ENCODE assay signal across 25 mouse cellular contexts in genomic region chr17:50378141-50378727, GRCm38 (mm10).
DNase-seq lines count a peak whose midpoint lies in the region; ATAC-seq and TF ChIP-seq lines count a peak whose summit lies in the region.
"Had no signal": no experiment of that assay in that cellular context is flagged by ENCODE, and none has a peak within 500 bp of the region (broad histone marks: within the 10 kb centered on the region; RNA-seq: fewer than 3 reads in every experiment).

No protein-coding gene starts in this region.

- peaks cover 8% of the 10 kb centered on the region; the same call in 1 of the 2 replicates for H3K4me1 ChIP-seq in liver, adult 2 months (ENCODE audit: control insufficient read depth, insufficient read depth, low read length)
- no peaks in the 10 kb centered on the region for H3K4me1 ChIP-seq in liver, embryonic 12.5 days
- H3K4me1 ChIP-seq in hindbrain, embryonic 12.5 days = no peaks in the 10 kb centered on the region
- H3K4me1 ChIP-seq: embryonic facial prominence, embryonic 10.5 days; embryonic facial prominence, embryonic 12.5 days; forebrain, embryonic 13.5 days; forebrain, embryonic 15.5 days had no signal

- H3K27me3 ChIP-seq in liver, adult 2 months (ENCODE audit: control insufficient read depth, insufficient read depth, low read length) = no peaks in the 10 kb centered on the region
- no peaks in the 10 kb centered on the region for H3K27me3 ChIP-seq in liver, embryonic 12.5 days (replicated peaks)
- no peaks in the 10 kb centered on the region for H3K27me3 ChIP-seq in hindbrain, embryonic 12.5 days
- H3K27me3 ChIP-seq: CH12.LX; embryonic facial prominence, embryonic 12.5 days; forebrain, embryonic 13.5 days; forebrain, embryonic 15.5 days; Patski had no signal

- WGBS in liver, adult 2 months = 92% methylated on average over 3 of the region's 3 CpGs
- 78% methylated on average over 3 of the region's 3 CpGs for WGBS in liver, embryonic 12.5 days (ENCODE audit: insufficient replicate concordance)
- WGBS in hindbrain, embryonic 12.5 days = 97% methylated on average over 3 of the region's 3 CpGs

- TF ChIP-seq POLR2A in liver, adult 2 months (IDR thresholded peaks at IDR 0.05; ENCODE audit: extremely low read depth, insufficient read depth, low read length) = no peak

- TF ChIP-seq CTCF in liver, adult 2 months (IDR thresholded peaks at IDR 0.05; ENCODE audit: low read depth, low read length) = no peak

- no peaks in the 10 kb centered on the region for H3K36me3 ChIP-seq in liver, adult 2 months (ENCODE audit: control insufficient read depth, insufficient read depth, low read length)
- H3K36me3 ChIP-seq in liver, embryonic 12.5 days = no peaks in the 10 kb centered on the region
- H3K36me3 ChIP-seq in hindbrain, embryonic 12.5 days = no peaks in the 10 kb centered on the region
- H3K36me3 ChIP-seq: embryonic facial prominence, embryonic 10.5 days; embryonic facial prominence, embryonic 12.5 days; forebrain, embryonic 15.5 days; G1E had no signal

- H3K9me3 ChIP-seq in liver, embryonic 12.5 days (replicated peaks) = no peaks in the 10 kb centered on the region
- no peaks in the 10 kb centered on the region for H3K9me3 ChIP-seq in hindbrain, embryonic 12.5 days (replicated peaks)
- H3K9me3 ChIP-seq: embryonic facial prominence, embryonic 10.5 days; forebrain, embryonic 13.5 days; forebrain, embryonic 15.5 days had no signal

- H3K9ac ChIP-seq in liver, adult 2 months (ENCODE audit: low read depth, low read length) = no peak overlapping the region
- H3K9ac ChIP-seq in liver, embryonic 12.5 days = no peak overlapping the region
- H3K9ac ChIP-seq in hindbrain, embryonic 12.5 days = no peak overlapping the region
- H3K9ac ChIP-seq: embryonic facial prominence, embryonic 12.5 days; forebrain, embryonic 13.5 days; forebrain, embryonic 15.5 days had no signal

- no peak overlapping the region for H3K4me2 ChIP-seq in liver, embryonic 12.5 days
- H3K4me2 ChIP-seq in hindbrain, embryonic 12.5 days (replicated peaks) = no peak overlapping the region
- H3K4me2 ChIP-seq: embryonic facial prominence, embryonic 12.5 days; forebrain, embryonic 13.5 days; forebrain, embryonic 15.5 days had no signal

- ATAC-seq in frontal cortex, adult (ENCODE audit: low TSS enrichment) = peak; percentile 94
- no peak for ATAC-seq in liver, embryonic 12.5 days
- ATAC-seq in hindbrain, embryonic 12.5 days (ENCODE audit: low FRiP score) = no peak
- ATAC-seq: activated CD4-positive, CD25-positive, alpha-beta regulatory T cell, adult 4 months; CD4-positive, CD25-positive, alpha-beta regulatory T cell, adult 4 months; forebrain, embryonic 13.5 days; forebrain, embryonic 15.5 days; Patski had no signal

- H3K27ac ChIP-seq in liver, adult 2 months (replicated peaks; ENCODE audit: insufficient read depth, low read depth, low read length) = no peak overlapping the region
- H3K27ac ChIP-seq in liver, embryonic 12.5 days = no peak overlapping the region
- no peak overlapping the region for H3K27ac ChIP-seq in hindbrain, embryonic 12.5 days
- H3K27ac ChIP-seq: embryonic facial prominence, embryonic 10.5 days; embryonic facial prominence, embryonic 12.5 days; forebrain, embryonic 13.5 days; forebrain, embryonic 15.5 days had no signal

- H3K4me3 ChIP-seq in liver, adult 2 months (ENCODE audit: insufficient read depth, low read depth, low read length) = no peak overlapping the region
- no peak overlapping the region for H3K4me3 ChIP-seq in liver, embryonic 12.5 days
- no peak overlapping the region for H3K4me3 ChIP-seq in hindbrain, embryonic 12.5 days
- H3K4me3 ChIP-seq: embryonic facial prominence, embryonic 10.5 days; embryonic facial prominence, embryonic 12.5 days; forebrain, embryonic 13.5 days; forebrain, embryonic 15.5 days had no signal

- no peaks in the 10 kb centered on the region for H3K79me2 ChIP-seq in liver, adult 2 months (ENCODE audit: control insufficient read depth, insufficient read depth, low read length)

- no peak for DNase-seq in frontal cortex, postnatal 36 days (ENCODE audit: low spot score in 2 of 2)
- DNase-seq in liver, adult 2 months (ENCODE audit: extremely low read depth, low read depth, low spot score) = peak; percentile 56
- DNase-seq in right cerebral cortex, adult 18-20 months = peak; percentile 48
- DNase-seq in right cerebral cortex, postnatal 25 days = no peak
- DNase-seq: adrenal gland, adult 8-10 months; adrenal gland, postnatal 14 days; adrenal gland, postnatal 36 days; B cell, adult 2 months; cerebellum, adult 11 months; cerebellum, adult 18-20 months; cerebellum, adult 8-10 months; cerebellum, adult 9-11 months; cerebellum, postnatal 36 days had no signal

Comparison
In these comparisons a context has a peak if more than half of its experiments do, and no peak if none do; other contexts are left out.
1. DNase-seq: peak in liver, adult 2 months (single experiment) and right cerebral cortex, adult 18-20 months (single experiment); none in frontal cortex, postnatal 36 days (0 of 2) and right cerebral cortex, postnatal 25 days (single experiment).